Mouse (Mus musculus): ENCODE data around the gene Efcab3. TPM values are rescaled to one million over a fixed set of nuclear protein-coding genes. Genes with fewer than 3 reads are reported as not detected.
"Not testable (repeated sequence)": the region's sequence is repeated elsewhere in the genome, so short reads cannot be mapped to it uniquely, and the experiment has no call there.

The Efcab3 gene
- polyA plus RNA-seq, 1 experiment, result 1.5 TPM

DNA sequence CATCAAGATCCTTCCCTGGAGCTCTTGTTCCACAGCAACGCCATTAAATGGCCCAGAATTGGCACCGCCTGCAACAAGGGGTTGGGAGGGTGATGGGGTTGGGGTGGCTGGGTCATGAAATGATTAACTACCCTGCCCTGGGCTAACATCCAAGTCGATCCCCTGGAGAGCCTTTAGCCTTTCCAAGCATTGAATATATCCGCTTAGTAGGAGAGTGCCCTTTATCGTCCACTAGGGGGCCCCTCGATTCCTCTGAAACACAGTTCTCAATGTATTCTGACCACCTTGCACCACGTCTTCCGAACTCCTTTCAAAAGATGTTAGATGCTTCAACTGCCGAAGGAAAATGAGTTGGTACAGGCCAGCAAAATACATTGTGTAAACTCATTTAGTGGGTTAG lies 60.6 kb downstream of the Efcab3 start:
- H3K4me3 ChIP-seq (ENCODE audit: insufficient read depth, low read length), result no peak overlapping the region
- peak; percentile 28; the same call in 1 of the 2 replicates for TF ChIP-seq CTCF (IDR thresholded peaks at IDR 0.05; ENCODE audit: extremely low read depth, insufficient read depth, low read length)
- TF ChIP-seq POLR2A (IDR thresholded peaks at IDR 0.05; ENCODE audit: extremely low read depth, insufficient read depth, low read length), result no peak
- H3K27ac ChIP-seq (ENCODE audit: insufficient read depth, low read length), result no peak overlapping the region
- H3K4me1 ChIP-seq (ENCODE audit: control insufficient read depth, insufficient read depth, low read length), result peaks cover 5% of the 10 kb centered on the region

DNA sequence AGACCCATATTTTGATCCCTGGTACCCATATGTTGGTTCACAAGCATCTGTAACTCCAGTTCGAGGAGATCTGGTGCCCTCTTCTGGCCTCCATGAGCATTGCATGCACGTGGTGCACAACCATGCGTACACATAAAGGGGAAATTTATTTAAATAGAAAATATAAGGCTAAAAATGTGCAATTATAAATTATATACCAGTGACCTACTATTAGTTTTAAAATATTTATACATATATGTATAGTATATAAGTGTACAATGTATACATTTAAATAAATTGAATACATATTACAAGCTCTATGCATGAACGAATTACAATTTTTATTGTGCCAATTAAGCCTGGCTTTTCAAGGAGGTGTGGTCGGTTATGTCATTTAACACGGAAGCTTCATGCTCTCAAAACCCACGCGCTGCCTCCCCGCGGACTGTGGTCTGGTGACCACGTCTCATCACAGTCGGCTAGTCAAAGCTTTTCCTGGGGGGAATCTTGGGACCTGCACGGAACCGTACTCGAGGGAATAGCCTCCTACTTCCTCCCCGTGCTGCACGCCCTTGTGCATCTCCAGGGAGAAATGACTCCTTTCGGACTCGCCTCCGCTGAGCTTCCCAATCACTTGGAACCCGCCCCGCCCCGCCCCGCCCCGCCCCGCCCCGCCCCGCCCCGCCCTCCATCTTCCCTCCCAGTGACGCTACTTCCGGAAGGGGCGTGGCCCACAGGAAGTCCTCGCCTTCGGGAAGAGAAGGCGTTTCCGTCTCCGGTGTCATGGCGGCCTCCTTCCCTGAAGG lies 62.5 kb downstream of the Efcab3 start, which contains the start of gene Mettl2:
Gene Mettl2, plus strand, starts transcription at position 691 of the 785 bp plus-strand sequence.
- Histone ChIP-seq H3K4me3 (ENCODE audit: insufficient read depth, low read length) (peak within 1 kb of the TSS; percentile 72), H3K27ac (ENCODE audit: insufficient read depth, low read length) (no peak within 1 kb of the TSS), H3K4me1 (ENCODE audit: control insufficient read depth, insufficient read depth, low read length) (peaks cover 5% of the 10 kb centered on the region)
- TF ChIP-seq POLR2A (IDR thresholded peaks at IDR 0.05; ENCODE audit: extremely low read depth, insufficient read depth, low read length), result peak; percentile 93
- TF ChIP-seq CTCF (IDR thresholded peaks at IDR 0.05; ENCODE audit: extremely low read depth, insufficient read depth, low read length), result peak; percentile 79

DNA sequence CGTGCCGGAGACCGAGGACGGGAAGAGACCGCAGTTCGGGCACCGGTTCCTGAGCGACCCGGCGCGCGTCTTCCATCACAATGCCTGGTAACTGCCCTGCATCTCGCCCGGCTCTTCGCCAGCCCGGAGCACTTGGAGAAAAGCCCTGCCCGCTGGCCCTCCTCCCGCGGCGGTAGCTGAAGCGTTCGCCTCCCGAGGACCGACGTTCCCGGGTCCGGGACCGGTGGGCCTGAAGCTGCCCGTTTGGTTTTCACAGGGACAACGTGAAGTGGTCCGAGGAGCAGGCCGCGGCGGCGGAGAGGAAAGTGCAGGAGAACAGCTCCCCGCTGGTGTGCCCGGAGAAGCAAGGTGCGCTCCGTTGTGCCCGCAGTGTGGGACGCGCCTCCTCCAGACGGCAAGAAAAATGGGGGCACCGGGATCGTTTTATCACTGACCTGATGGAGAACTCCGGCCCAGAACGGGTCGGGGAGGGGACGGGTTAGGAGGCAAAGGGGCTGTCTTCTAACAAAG lies 63.2 kb downstream of the Efcab3 start:
- TF ChIP-seq POLR2A (IDR thresholded peaks at IDR 0.05; ENCODE audit: extremely low read depth, insufficient read depth, low read length) (no peak), CTCF (IDR thresholded peaks at IDR 0.05; ENCODE audit: extremely low read depth, insufficient read depth, low read length) (no peak)
- H3K4me3 ChIP-seq (ENCODE audit: insufficient read depth, low read length), result peak overlapping the region; percentile 72
- H3K4me1 ChIP-seq (ENCODE audit: control insufficient read depth, insufficient read depth, low read length), result peaks cover 5% of the 10 kb centered on the region
- H3K27ac ChIP-seq (ENCODE audit: insufficient read depth, low read length), result no peak overlapping the region

DNA sequence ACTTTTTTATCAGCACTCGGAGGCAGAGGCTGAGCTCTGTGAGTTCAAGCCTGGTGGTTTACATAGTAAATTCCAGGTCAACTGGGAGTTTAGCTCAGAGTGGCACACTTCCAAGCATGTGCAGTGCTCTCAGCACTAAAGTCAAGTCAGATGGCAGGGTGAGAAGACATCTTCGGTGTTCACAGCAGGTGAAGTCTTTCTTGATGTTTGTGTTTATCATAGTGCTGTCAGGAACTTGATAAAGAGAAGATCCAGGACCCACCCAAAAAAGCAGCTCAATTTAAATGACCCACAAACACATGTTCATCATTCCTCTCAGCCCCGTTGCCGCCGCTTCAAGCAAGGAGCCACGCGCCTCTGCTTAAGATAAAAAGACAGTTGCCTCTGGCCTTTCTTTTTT lies 72.3 kb downstream of the Efcab3 start:
- Histone ChIP-seq H3K4me3 (ENCODE audit: insufficient read depth, low read length) (no peak overlapping the region), H3K27ac (ENCODE audit: insufficient read depth, low read length) (no peak overlapping the region), H3K4me1 (ENCODE audit: control insufficient read depth, insufficient read depth, low read length) (no peaks in the 10 kb centered on the region)
- TF ChIP-seq CTCF (IDR thresholded peaks at IDR 0.05; ENCODE audit: extremely low read depth, insufficient read depth, low read length) (no peak), POLR2A (IDR thresholded peaks at IDR 0.05; ENCODE audit: extremely low read depth, insufficient read depth, low read length) (no peak)

DNA sequence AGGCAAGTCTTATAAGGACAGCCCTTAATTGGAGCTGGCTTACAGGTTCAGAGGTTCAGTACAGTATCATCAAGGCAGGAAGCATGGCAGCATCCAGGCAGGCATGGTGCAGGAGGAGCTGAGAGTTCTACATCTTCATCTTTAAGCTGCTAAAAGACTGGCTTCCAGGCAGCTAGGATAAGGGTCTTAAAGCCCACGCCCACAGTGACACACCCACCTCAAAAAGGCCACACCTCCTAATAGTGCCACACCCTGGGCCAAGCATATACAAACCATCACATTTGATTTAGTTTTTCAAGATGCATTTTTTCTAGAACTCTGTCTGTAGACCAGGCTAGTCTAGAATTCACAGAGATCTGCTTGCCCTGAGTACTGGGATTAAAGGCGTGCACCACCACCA lies 73.9 kb downstream of the Efcab3 start:
- H3K27ac ChIP-seq (ENCODE audit: insufficient read depth, low read length); H3K4me1 ChIP-seq (ENCODE audit: control insufficient read depth, insufficient read depth, low read length); H3K4me3 ChIP-seq (ENCODE audit: insufficient read depth, low read length): not testable (repeated sequence)

DNA sequence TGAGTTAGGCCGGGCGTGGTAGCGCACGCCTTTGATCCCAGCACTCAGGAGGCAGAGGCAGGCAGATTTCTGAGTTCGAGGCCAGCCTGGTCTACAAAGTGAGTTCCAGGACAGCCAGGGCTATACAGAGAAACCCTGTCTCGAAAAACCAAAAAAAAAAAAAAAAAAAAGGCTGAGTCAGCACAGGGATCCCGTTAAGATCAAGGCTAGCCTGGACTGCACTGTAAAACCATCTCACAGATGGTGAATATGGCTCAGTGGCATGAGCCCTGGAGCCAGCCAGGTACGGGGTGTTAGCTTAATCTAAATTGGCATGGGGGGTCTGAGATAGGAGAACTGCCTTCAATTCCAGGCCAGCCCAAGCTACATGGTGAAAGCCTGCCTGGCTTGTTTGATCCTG lies 77.1 kb downstream of the Efcab3 start:
- not testable (repeated sequence) for H3K27ac ChIP-seq (ENCODE audit: insufficient read depth, low read length); H3K4me3 ChIP-seq (ENCODE audit: insufficient read depth, low read length); H3K4me1 ChIP-seq (ENCODE audit: control insufficient read depth, insufficient read depth, low read length)

DNA sequence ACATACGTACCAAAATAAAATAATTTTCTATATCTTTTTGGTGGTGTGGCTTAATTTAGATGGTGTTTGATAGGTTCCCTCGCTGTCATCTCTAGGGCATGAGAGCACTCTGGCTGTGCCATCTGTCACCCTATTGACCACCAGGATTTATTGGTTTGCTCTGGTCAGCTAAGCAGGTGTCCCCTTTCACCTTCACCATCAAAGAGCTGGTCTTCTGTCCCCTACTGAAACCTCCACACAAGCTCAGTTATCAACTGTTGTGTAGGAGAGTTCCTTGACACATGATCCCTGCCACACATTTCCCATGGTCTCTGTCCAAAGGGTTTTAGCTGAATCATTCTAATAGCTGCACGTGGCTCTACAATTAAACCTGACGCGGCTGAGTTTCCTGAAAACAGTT lies 77.7 kb downstream of the Efcab3 start:
- no peak overlapping the region for H3K4me3 ChIP-seq (ENCODE audit: insufficient read depth, low read length)
- no peaks in the 10 kb centered on the region for H3K4me1 ChIP-seq (ENCODE audit: control insufficient read depth, insufficient read depth, low read length)
- TF ChIP-seq CTCF (IDR thresholded peaks at IDR 0.05; ENCODE audit: extremely low read depth, insufficient read depth, low read length) (no peak), POLR2A (IDR thresholded peaks at IDR 0.05; ENCODE audit: extremely low read depth, insufficient read depth, low read length) (no peak)
- H3K27ac ChIP-seq (ENCODE audit: insufficient read depth, low read length), result no peak overlapping the region

DNA sequence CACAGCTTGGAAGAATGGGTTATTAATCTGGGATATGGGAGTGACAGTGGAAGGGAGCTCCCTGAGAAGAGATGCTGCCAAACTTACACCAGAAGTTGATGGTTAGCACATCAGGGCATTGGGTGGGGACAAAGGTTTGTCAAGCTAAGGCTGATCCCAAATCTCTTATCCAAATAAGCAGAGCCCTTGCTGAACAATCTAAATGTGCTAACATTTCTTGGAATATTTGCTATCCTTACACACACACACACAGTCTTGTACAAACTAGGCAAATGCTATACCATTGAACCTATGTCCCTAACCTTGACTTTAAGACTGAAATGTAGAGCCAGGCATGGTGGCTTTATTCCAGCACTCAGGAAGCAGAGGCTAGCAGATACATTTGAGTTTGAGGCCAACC lies 80.2 kb downstream of the Efcab3 start:
- no peaks in the 10 kb centered on the region for H3K4me1 ChIP-seq (ENCODE audit: control insufficient read depth, insufficient read depth, low read length)
- TF ChIP-seq CTCF (IDR thresholded peaks at IDR 0.05; ENCODE audit: extremely low read depth, insufficient read depth, low read length) (no peak), POLR2A (IDR thresholded peaks at IDR 0.05; ENCODE audit: extremely low read depth, insufficient read depth, low read length) (no peak)
- H3K27ac ChIP-seq (ENCODE audit: insufficient read depth, low read length), result no peak overlapping the region
- H3K4me3 ChIP-seq (ENCODE audit: insufficient read depth, low read length), result no peak overlapping the region

DNA sequence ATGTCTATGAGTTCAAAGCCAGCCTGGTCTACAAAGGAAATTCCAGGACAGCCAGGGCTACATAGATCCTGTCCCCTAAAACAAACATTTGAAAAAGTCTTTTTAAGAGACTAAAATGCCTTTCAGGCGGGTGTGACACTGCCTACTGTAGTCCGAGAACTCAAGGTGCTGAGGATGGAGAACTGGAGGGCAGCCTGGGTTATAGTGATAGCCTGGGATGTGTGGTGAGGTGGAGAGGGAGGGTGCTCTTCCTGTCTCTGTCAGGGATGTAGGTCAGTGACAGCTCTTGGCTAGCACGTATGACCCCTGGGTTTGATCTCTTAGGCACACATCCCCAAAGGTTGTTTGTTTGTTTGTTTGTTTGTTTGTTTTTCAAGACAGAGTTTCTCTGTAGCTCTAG lies 80.7 kb downstream of the Efcab3 start:
- H3K4me3 ChIP-seq (ENCODE audit: insufficient read depth, low read length), result no peak overlapping the region
- no peak for TF ChIP-seq CTCF (IDR thresholded peaks at IDR 0.05; ENCODE audit: extremely low read depth, insufficient read depth, low read length)
- TF ChIP-seq POLR2A (IDR thresholded peaks at IDR 0.05; ENCODE audit: extremely low read depth, insufficient read depth, low read length), result no peak
- no peak overlapping the region for H3K27ac ChIP-seq (ENCODE audit: insufficient read depth, low read length)
- no peaks in the 10 kb centered on the region for H3K4me1 ChIP-seq (ENCODE audit: control insufficient read depth, insufficient read depth, low read length)

DNA sequence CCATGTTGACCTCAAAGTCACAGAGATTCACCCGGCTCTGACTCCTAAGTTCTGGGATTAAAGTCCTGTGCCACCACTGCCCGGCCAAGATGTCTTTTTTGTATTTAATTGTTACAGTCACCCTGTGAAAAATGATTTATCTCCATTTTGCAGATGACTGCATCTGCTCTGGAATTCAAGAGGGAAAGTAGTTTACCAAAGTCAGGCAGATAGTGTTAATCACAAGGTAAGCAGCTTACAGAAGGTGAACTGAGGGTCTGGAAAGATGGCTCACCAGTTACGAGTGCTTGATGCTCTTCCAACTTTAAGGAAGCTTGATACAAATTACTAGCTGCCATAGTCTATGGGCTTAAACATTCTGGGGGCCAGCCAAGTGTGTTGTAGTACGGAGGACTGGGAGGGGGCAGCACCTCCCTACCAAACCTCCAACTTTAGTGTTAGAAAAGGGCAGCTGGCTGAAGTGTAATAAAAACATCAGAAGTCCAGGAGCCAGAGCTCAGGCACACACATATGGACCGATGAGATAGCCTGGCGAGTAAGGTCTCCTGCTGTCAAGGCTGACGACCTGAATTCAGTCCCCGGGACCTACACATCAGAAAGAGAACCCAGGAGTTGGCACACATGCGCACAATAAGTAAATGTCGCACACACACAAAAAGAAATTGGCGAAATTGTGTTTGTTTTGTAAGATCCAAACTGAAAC lies 81.3 kb downstream of the Efcab3 start:
- Histone ChIP-seq H3K27ac (ENCODE audit: insufficient read depth, low read length) (no peak overlapping the region), H3K4me3 (ENCODE audit: insufficient read depth, low read length) (no peak overlapping the region), H3K4me1 (ENCODE audit: control insufficient read depth, insufficient read depth, low read length) (no peaks in the 10 kb centered on the region)
- TF ChIP-seq CTCF (IDR thresholded peaks at IDR 0.05; ENCODE audit: extremely low read depth, insufficient read depth, low read length) (no peak), POLR2A (IDR thresholded peaks at IDR 0.05; ENCODE audit: extremely low read depth, insufficient read depth, low read length) (no peak)

All from cortical plate, adult 2 months (tissue).